Mouse (Mus musculus) heart, adult 2 months (tissue): ENCODE measurements around the gene Taldo1.

ENCODE experiments used
- CTCF ChIP-seq: fragments of 200-600 bp; IDR thresholded peaks from 2 replicates; pipeline ENCODE4 v1.8.1; 2022; ENCODE audit warnings: antibody characterized with exemption, mild to moderate bottlenecking, moderate library complexity
- POLR2A ChIP-seq: fragments of 200-500 bp; IDR thresholded peaks from 2 replicates; pipeline ENCODE4 v1.6.1; 2011; ENCODE audit warnings: mild to moderate bottlenecking, low read depth, low read length, control low read depth; ENCODE audit not compliant: insufficient read depth

DNA sequence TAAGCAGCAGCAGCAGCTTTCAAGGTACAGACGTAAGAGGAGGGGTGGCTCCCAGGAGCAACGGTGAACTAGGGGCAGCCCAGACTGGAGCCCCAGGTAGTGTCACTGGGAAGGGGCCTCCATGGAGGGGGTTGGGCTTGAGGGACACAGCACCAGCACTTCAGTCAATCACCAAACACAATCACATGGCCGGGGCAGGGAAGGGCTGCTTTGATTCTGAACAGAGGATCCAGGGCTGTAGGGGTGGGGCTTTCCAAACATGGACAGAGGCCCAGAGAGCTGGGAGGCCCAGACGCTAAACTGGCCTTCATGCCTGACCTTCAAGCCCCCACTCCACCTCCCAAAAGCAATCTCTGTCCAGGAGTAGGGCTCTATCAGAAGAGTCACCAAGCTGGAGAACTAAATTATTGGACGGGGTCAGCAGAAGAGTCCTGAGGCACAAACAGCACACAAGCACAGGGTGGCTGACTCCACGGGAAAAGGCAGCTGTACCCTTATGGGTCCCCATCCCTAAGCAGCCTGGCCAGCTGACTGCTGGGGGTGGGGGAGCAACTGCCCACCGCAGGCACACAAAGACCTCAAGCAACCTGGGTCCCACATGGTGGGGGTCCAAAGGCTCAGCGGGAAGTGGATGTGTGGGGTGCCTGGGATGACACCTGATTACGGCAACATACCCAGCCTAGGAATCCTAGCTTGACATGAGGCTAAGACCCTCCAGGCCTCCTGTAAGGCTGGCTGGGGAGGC lies 38.0 kb downstream of the Taldo1 start:
- TF ChIP-seq POLR2A (no peak), CTCF (no peak)
